Mouse (Mus musculus): ENCODE data around the gene Gsap.

- TF ChIP-seq CTCF (IDR thresholded peaks at IDR 0.05; ENCODE audit: low read depth) (no peak), EP300 (optimal IDR thresholded peaks at IDR 0.05) (no peak)
These were observed 16.7 kb upstream of the Gsap start for GRCm38 (mm10) chr5:21169346-21169745.
